Mouse (Mus musculus) cerebellum, adult 18-20 months (tissue): ENCODE measurements around the gene 1190007I07Rik.

ENCODE experiments used
- DNase-seq, 2 experiments: peaks; one replicate each; pipeline ENCODE4 v3.0.0; 2021

The 1190007I07Rik gene

GRCm38 (mm10) chr10:82622671-82623552, at the start of gene 1190007I07Rik:
Gene 1190007I07Rik, minus strand, starts transcription at chr10:82623228.
- peak; percentile 90 to 92 for DNase-seq

GRCm38 (mm10) chr10:82670205-82670604, 47.2 kb upstream of the 1190007I07Rik start:
- DNase-seq = no peak

GRCm38 (mm10) chr10:82666436-82667234, 43.6 kb upstream of the 1190007I07Rik start:
- DNase-seq = peak; percentile 93 to 94

GRCm38 (mm10) chr10:82665951-82666350, 42.9 kb upstream of the 1190007I07Rik start:
- no peak for DNase-seq

- no peak for DNase-seq
Measured at GRCm38 (mm10) chr10:82663289-82663688, 40.3 kb upstream of the 1190007I07Rik start.

GRCm38 (mm10) chr10:82662267-82662990, 39.4 kb upstream of the 1190007I07Rik start:
- DNase-seq = peak; percentile 72 to 85

- peak; percentile 33 to 37 for DNase-seq
Measured at GRCm38 (mm10) chr10:82661820-82662219, 38.8 kb upstream of the 1190007I07Rik start.

GRCm38 (mm10) chr10:82654581-82654980, 31.6 kb upstream of the 1190007I07Rik start:
- no peak for DNase-seq

- no peak for DNase-seq
Measured at GRCm38 (mm10) chr10:82652625-82653024, 29.6 kb upstream of the 1190007I07Rik start.

- DNase-seq = no peak
Measured at GRCm38 (mm10) chr10:82651221-82651620, 28.2 kb upstream of the 1190007I07Rik start.

GRCm38 (mm10) chr10:82647205-82647811, 24.3 kb upstream of the 1190007I07Rik start:
- no peak for DNase-seq

- DNase-seq = no peak
Measured at GRCm38 (mm10) chr10:82646083-82646482, 23.1 kb upstream of the 1190007I07Rik start.

- DNase-seq = no peak
Measured at GRCm38 (mm10) chr10:82641481-82641880, 18.5 kb upstream of the 1190007I07Rik start.

- no peak for DNase-seq
Measured at GRCm38 (mm10) chr10:82639032-82639698, 16.1 kb upstream of the 1190007I07Rik start.

- DNase-seq = no peak
Measured at GRCm38 (mm10) chr10:82636321-82636720, 13.3 kb upstream of the 1190007I07Rik start.

- DNase-seq = no peak
Measured at GRCm38 (mm10) chr10:82634348-82634747, 11.3 kb upstream of the 1190007I07Rik start.

- no peak for DNase-seq
Measured at GRCm38 (mm10) chr10:82632496-82633280, 9.7 kb upstream of the 1190007I07Rik start.

- no peak for DNase-seq
Measured at GRCm38 (mm10) chr10:82631133-82631532, 8.1 kb upstream of the 1190007I07Rik start.

- no peak for DNase-seq
Measured at GRCm38 (mm10) chr10:82630497-82630896, 7.5 kb upstream of the 1190007I07Rik start.

- peak; percentile 91 to 95 for DNase-seq
Measured at GRCm38 (mm10) chr10:82629586-82630255, 6.7 kb upstream of the 1190007I07Rik start, which contains the start of gene Tdg. Gene Tdg, plus strand, starts transcription at chr10:82629828.
